Mouse (Mus musculus): ENCODE measurements around the gene Cd72. TPM values are rescaled to one million over a fixed set of nuclear protein-coding genes. Genes with fewer than 3 reads are reported as not detected.
A peak's percentile ranks its signal among the peaks of the same experiment; 100 is the strongest.

Cd72 gene
- polyA plus RNA-seq, 1 experiment, result 0.63 TPM

DNA sequence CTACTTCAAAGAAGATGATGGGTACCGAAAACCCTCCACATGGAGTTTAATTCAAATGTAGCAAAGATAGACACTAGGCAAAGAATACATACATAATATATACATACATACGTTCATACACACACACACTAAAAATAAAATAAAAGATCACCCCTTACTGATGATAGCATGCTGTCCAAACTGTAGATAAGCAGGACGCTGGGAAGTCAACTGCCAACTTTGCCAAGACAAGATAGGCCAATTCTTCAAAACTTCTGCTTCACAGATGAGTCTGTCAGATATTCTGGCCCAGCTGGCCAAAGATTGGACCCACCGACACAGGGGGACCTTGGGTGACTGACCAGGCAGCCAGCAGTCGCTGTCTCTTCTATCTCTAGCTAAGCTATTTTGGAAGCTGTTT is 8.7 kb upstream of the Cd72 start:
- no peaks in the 10 kb centered on the region for H3K27me3 ChIP-seq (ENCODE audit: control insufficient read depth, insufficient read depth, low read length)
- H3K4me3 ChIP-seq (ENCODE audit: control insufficient read depth, low read depth, low read length), result no peak overlapping the region
- no peaks in the 10 kb centered on the region for H3K36me3 ChIP-seq (ENCODE audit: control insufficient read depth, insufficient read depth, low read length)
- no peaks in the 10 kb centered on the region for H3K4me1 ChIP-seq (ENCODE audit: control insufficient read depth, insufficient read depth, low read length)
- no peak for TF ChIP-seq CTCF (IDR thresholded peaks at IDR 0.05; ENCODE audit: control insufficient read depth, insufficient read depth, insufficient replicate concordance, low read depth, low read length)
- no peak for TF ChIP-seq POLR2A (IDR thresholded peaks at IDR 0.05; ENCODE audit: control insufficient read depth, low read depth, low read length)
- no peak overlapping the region for H3K27ac ChIP-seq (ENCODE audit: control insufficient read depth, insufficient read depth, low read depth, low read length)

DNA sequence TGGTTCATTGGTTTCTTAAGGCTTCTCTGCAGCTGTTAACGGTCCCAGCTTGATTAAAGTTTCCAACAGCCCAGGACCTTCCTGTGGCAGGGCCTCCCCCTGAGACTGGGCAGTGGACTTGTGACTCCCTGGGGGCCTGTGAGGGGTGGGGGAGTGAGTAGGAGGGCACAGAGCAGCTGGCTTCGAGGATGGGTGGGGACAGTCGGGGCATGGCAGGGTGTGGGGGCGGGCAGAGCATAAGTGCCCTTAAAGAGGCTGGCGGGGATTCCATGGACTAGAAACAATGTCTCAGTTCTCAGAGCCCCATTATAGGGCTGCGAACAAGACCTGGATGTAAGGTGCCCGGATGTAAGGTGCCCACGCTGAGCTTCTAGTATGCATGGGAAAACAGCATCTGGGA is 2.7 kb upstream of the Cd72 start:
- TF ChIP-seq POLR2A (IDR thresholded peaks at IDR 0.05; ENCODE audit: control insufficient read depth, low read depth, low read length), result no peak
- TF ChIP-seq CTCF (IDR thresholded peaks at IDR 0.05; ENCODE audit: control insufficient read depth, insufficient read depth, insufficient replicate concordance, low read depth, low read length), result no peak
- no peak overlapping the region for H3K4me3 ChIP-seq (ENCODE audit: control insufficient read depth, low read depth, low read length)
- H3K4me1 ChIP-seq (ENCODE audit: control insufficient read depth, insufficient read depth, low read length), result peaks cover 6% of the 10 kb centered on the region
- no peaks in the 10 kb centered on the region for H3K27me3 ChIP-seq (ENCODE audit: control insufficient read depth, insufficient read depth, low read length)
- H3K36me3 ChIP-seq (ENCODE audit: control insufficient read depth, insufficient read depth, low read length), result no peaks in the 10 kb centered on the region
- H3K27ac ChIP-seq (ENCODE audit: control insufficient read depth, insufficient read depth, low read depth, low read length), result no peak overlapping the region

- no peaks in the 10 kb centered on the region for H3K27me3 ChIP-seq (ENCODE audit: control insufficient read depth, insufficient read depth, low read length)
- H3K36me3 ChIP-seq (ENCODE audit: control insufficient read depth, insufficient read depth, low read length), result no peaks in the 10 kb centered on the region
- no peak overlapping the region for H3K27ac ChIP-seq (ENCODE audit: control insufficient read depth, insufficient read depth, low read depth, low read length)
- no peak for TF ChIP-seq POLR2A (IDR thresholded peaks at IDR 0.05; ENCODE audit: control insufficient read depth, low read depth, low read length)
- no peak for TF ChIP-seq CTCF (IDR thresholded peaks at IDR 0.05; ENCODE audit: control insufficient read depth, insufficient read depth, insufficient replicate concordance, low read depth, low read length)
- peaks cover 6% of the 10 kb centered on the region for H3K4me1 ChIP-seq (ENCODE audit: control insufficient read depth, insufficient read depth, low read length)
- no peak overlapping the region for H3K4me3 ChIP-seq (ENCODE audit: control insufficient read depth, low read depth, low read length)
Measured at GRCm38 (mm10) chr4:43456470-43456869, 2.0 kb upstream of the Cd72 start.

DNA sequence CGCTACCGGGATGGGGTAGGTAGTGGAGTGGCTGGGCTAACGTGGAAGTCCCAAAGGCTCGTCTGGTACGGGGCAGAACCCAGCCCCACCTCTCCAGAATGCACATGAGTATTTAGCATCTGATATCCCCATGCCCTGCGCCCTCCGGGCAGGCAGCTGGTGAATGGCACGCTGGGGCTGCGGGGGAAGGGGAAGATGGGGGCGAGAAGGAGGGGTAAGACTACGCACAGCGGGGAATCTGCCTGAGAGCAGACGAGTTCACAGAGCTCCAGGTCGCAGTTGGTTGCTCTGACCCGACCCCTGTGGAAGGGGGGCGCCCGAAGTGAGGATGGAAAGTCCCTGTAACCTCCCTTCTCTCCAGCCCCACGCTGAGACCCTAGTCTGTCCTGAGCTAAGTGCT is 1.0 kb downstream of the Cd72 start:
- Histone ChIP-seq H3K27me3 (ENCODE audit: control insufficient read depth, insufficient read depth, low read length) (no peaks in the 10 kb centered on the region), H3K4me1 (ENCODE audit: control insufficient read depth, insufficient read depth, low read length) (peaks cover 6% of the 10 kb centered on the region), H3K4me3 (ENCODE audit: control insufficient read depth, low read depth, low read length) (no peak overlapping the region), H3K36me3 (ENCODE audit: control insufficient read depth, insufficient read depth, low read length) (no peaks in the 10 kb centered on the region), H3K27ac (ENCODE audit: control insufficient read depth, insufficient read depth, low read depth, low read length) (no peak overlapping the region)
- TF ChIP-seq CTCF (IDR thresholded peaks at IDR 0.05; ENCODE audit: control insufficient read depth, insufficient read depth, insufficient replicate concordance, low read depth, low read length), result no peak
- TF ChIP-seq POLR2A (IDR thresholded peaks at IDR 0.05; ENCODE audit: control insufficient read depth, low read depth, low read length), result no peak

DNA sequence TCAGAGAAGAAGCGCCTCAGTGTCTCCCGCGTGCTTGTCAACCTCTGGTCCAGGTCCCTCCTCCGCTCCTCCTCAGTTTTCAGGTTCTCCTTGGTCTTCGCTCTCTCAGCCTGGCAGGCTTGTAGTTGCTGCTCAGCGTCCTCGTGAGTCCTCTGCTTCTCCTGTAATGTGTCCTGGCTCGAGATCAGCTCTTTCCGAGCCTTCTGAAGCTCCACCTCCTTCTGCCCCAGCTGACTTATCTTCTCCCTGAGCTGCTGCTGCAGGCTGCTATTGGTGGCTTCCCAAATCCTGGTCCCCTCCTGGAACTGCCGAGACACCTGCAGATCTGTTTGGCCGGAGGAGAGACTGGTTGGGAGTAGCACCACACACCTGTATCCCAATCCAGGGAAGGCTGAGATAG is 2.1 kb downstream of the Cd72 start:
- Histone ChIP-seq H3K27me3 (ENCODE audit: control insufficient read depth, insufficient read depth, low read length) (no peaks in the 10 kb centered on the region), H3K36me3 (ENCODE audit: control insufficient read depth, insufficient read depth, low read length) (no peaks in the 10 kb centered on the region; the same call in 1 of the 2 replicates), H3K27ac (ENCODE audit: control insufficient read depth, insufficient read depth, low read depth, low read length) (no peak overlapping the region), H3K4me3 (ENCODE audit: control insufficient read depth, low read depth, low read length) (no peak overlapping the region), H3K4me1 (ENCODE audit: control insufficient read depth, insufficient read depth, low read length) (peaks cover 5% of the 10 kb centered on the region)
- TF ChIP-seq POLR2A (IDR thresholded peaks at IDR 0.05; ENCODE audit: control insufficient read depth, low read depth, low read length) (no peak), CTCF (IDR thresholded peaks at IDR 0.05; ENCODE audit: control insufficient read depth, insufficient read depth, insufficient replicate concordance, low read depth, low read length) (no peak)

GRCm38 (mm10) chr4:43448554-43448953 is 5.9 kb downstream of the Cd72 start:
- Histone ChIP-seq H3K36me3 (ENCODE audit: control insufficient read depth, insufficient read depth, low read length) (no peaks in the 10 kb centered on the region; the same call in 1 of the 2 replicates), H3K4me1 (ENCODE audit: control insufficient read depth, insufficient read depth, low read length) (peaks cover 10% of the 10 kb centered on the region), H3K27ac (ENCODE audit: control insufficient read depth, insufficient read depth, low read depth, low read length) (no peak overlapping the region), H3K4me3 (ENCODE audit: control insufficient read depth, low read depth, low read length) (no peak overlapping the region), H3K27me3 (ENCODE audit: control insufficient read depth, insufficient read depth, low read length) (no peaks in the 10 kb centered on the region)
- TF ChIP-seq POLR2A (IDR thresholded peaks at IDR 0.05; ENCODE audit: control insufficient read depth, low read depth, low read length), result no peak
- no peak for TF ChIP-seq CTCF (IDR thresholded peaks at IDR 0.05; ENCODE audit: control insufficient read depth, insufficient read depth, insufficient replicate concordance, low read depth, low read length)

- no peaks in the 10 kb centered on the region for H3K27me3 ChIP-seq (ENCODE audit: control insufficient read depth, insufficient read depth, low read length)
- TF ChIP-seq CTCF (IDR thresholded peaks at IDR 0.05; ENCODE audit: control insufficient read depth, insufficient read depth, insufficient replicate concordance, low read depth, low read length) (no peak), POLR2A (IDR thresholded peaks at IDR 0.05; ENCODE audit: control insufficient read depth, low read depth, low read length) (no peak)
- H3K4me1 ChIP-seq (ENCODE audit: control insufficient read depth, insufficient read depth, low read length), result peaks cover 8% of the 10 kb centered on the region
- no peak overlapping the region for H3K27ac ChIP-seq (ENCODE audit: control insufficient read depth, insufficient read depth, low read depth, low read length)
- H3K36me3 ChIP-seq (ENCODE audit: control insufficient read depth, insufficient read depth, low read length), result no peaks in the 10 kb centered on the region; the same call in none of the 2 replicates
- H3K4me3 ChIP-seq (ENCODE audit: control insufficient read depth, low read depth, low read length), result no peak overlapping the region
Measured at GRCm38 (mm10) chr4:43447251-43447650, 7.2 kb downstream of the Cd72 start.

- TF ChIP-seq POLR2A (IDR thresholded peaks at IDR 0.05; ENCODE audit: control insufficient read depth, low read depth, low read length) (no peak), CTCF (IDR thresholded peaks at IDR 0.05; ENCODE audit: control insufficient read depth, insufficient read depth, insufficient replicate concordance, low read depth, low read length) (no peak)
- no peaks in the 10 kb centered on the region; the same call in none of the 2 replicates for H3K36me3 ChIP-seq (ENCODE audit: control insufficient read depth, insufficient read depth, low read length)
- no peaks in the 10 kb centered on the region for H3K27me3 ChIP-seq (ENCODE audit: control insufficient read depth, insufficient read depth, low read length)
- peaks cover 10% of the 10 kb centered on the region for H3K4me1 ChIP-seq (ENCODE audit: control insufficient read depth, insufficient read depth, low read length)
- peak overlapping the region; percentile 92 for H3K4me3 ChIP-seq (ENCODE audit: control insufficient read depth, low read depth, low read length)
- H3K27ac ChIP-seq (ENCODE audit: control insufficient read depth, insufficient read depth, low read depth, low read length), result peak overlapping the region; percentile 96
Measured at GRCm38 (mm10) chr4:43443511-43443910, 10.9 kb downstream of the Cd72 start.

Data from testis, adult 2 months (tissue).